ENCODE assay signal across 13 mouse cellular contexts in the genomic region with DNA sequence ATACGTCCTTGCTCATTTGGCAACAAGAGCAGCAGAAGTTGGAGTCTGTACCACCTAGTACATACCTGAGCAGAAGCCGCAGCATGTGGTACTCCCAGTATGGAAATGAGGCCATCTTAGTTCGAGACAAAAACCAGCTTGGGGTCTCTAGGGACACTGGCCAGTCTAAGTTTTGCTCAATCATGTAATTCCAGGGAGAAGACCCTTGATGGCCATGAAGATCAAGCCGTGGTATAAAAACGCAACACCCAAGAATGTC. TPM values are rescaled to one million over a fixed set of nuclear protein-coding genes. Genes with fewer than 3 reads are reported as not detected.
DNase-seq lines count a peak whose midpoint lies in the region; ATAC-seq and TF ChIP-seq lines count a peak whose summit lies in the region.
"Had no signal": no experiment of that assay in that cellular context is flagged by ENCODE, and none has a peak within 500 bp of the region (broad histone marks: within the 10 kb centered on the region; RNA-seq: fewer than 3 reads in every experiment).

No protein-coding gene starts in this region.

- TF ChIP-seq EP300 in lung, postnatal 0 days (IDR thresholded peaks at IDR 0.05), result no peak

- H3K4me3 ChIP-seq in kidney, embryonic 16.5 days (ENCODE audit: low read length), result peak overlapping the region; percentile 65
- no peak overlapping the region for H3K4me3 ChIP-seq in kidney, adult 2 months (ENCODE audit: insufficient read depth, low read depth, low read length)
- peak overlapping the region; percentile 66 for H3K4me3 ChIP-seq in embryonic facial prominence, embryonic 13.5 days
- H3K4me3 ChIP-seq in hindbrain, embryonic 11.5 days (ENCODE audit: low read depth, low read length), result 0 out of 2 replicates have a peak overlapping the region, but pooled peaks have one; percentile 64
- H3K4me3 ChIP-seq in midbrain, embryonic 15.5 days, result peak overlapping the region; percentile 53
- H3K4me3 ChIP-seq in lung, postnatal 0 days (ENCODE audit: low read depth, low read length), result no peak overlapping the region

- H3K9me3 ChIP-seq in kidney, embryonic 16.5 days (ENCODE audit: low read length), result no peaks in the 10 kb centered on the region
- no peaks in the 10 kb centered on the region for H3K9me3 ChIP-seq in embryonic facial prominence, embryonic 13.5 days
- no peaks in the 10 kb centered on the region for H3K9me3 ChIP-seq in hindbrain, embryonic 11.5 days (ENCODE audit: control insufficient read depth, low read length)
- no peaks in the 10 kb centered on the region for H3K9me3 ChIP-seq in midbrain, embryonic 15.5 days
- no peaks in the 10 kb centered on the region for H3K9me3 ChIP-seq in lung, postnatal 0 days (ENCODE audit: low read length)
- H3K9me3 ChIP-seq: megakaryocyte, embryonic 14.5 days had no signal

- no peak for ATAC-seq in kidney, embryonic 16.5 days (ENCODE audit: low FRiP score, low TSS enrichment)
- no peak for ATAC-seq in embryonic facial prominence, embryonic 13.5 days (ENCODE audit: insufficient number of reproducible peaks, insufficient read depth, low FRiP score, low TSS enrichment, low read depth)
- no peak for ATAC-seq in hindbrain, embryonic 11.5 days (ENCODE audit: low FRiP score)
- no peak for ATAC-seq in midbrain, embryonic 15.5 days (replicated peaks)
- no peak for ATAC-seq in monocyte, adult 5-6 weeks (replicated peaks; ENCODE audit: insufficient number of reproducible peaks, low FRiP score, low TSS enrichment, poor library complexity, severe bottlenecking)
- no peak for ATAC-seq in lung, postnatal 0 days

- no peak for TF ChIP-seq CTCF in kidney, adult 2 months (conservative IDR thresholded peaks at IDR 0.05; ENCODE audit: insufficient read depth, insufficient read length, low read depth, low read length)
- no peak for TF ChIP-seq CTCF in lung, postnatal 0 days (IDR thresholded peaks at IDR 0.05)

- H3K9ac ChIP-seq in kidney, embryonic 16.5 days (replicated peaks; ENCODE audit: low read length), result no peak overlapping the region
- H3K9ac ChIP-seq in embryonic facial prominence, embryonic 13.5 days, result peak overlapping the region; percentile 79
- no peak overlapping the region for H3K9ac ChIP-seq in hindbrain, embryonic 11.5 days (ENCODE audit: low read depth, low read length)
- 0 out of 2 replicates have a peak overlapping the region, but pooled peaks have one; percentile 75 for H3K9ac ChIP-seq in midbrain, embryonic 15.5 days
- H3K9ac ChIP-seq in lung, postnatal 0 days (replicated peaks; ENCODE audit: low read depth), result no peak overlapping the region

- no peak for TF ChIP-seq POLR2A in kidney, adult 2 months (IDR thresholded peaks at IDR 0.05; ENCODE audit: low read depth, low read length)

- no peak for DNase-seq in kidney, adult 2 months
- DNase-seq in hindbrain, embryonic 11.5 days (ENCODE audit: low spot score), result no peak
- no peak for DNase-seq in right cerebral cortex, postnatal 4 days
- DNase-seq in lung, postnatal 0 days (ENCODE audit: low spot score), result no peak
- DNase-seq: adrenal gland, adult 8-10 months; cerebellum, postnatal 25 days; layer of hippocampus, postnatal 36 days; thymus, postnatal 4 days had no signal

- H3K27ac ChIP-seq in kidney, embryonic 16.5 days (ENCODE audit: low read length), result no peak overlapping the region
- H3K27ac ChIP-seq in kidney, adult 2 months (ENCODE audit: insufficient read depth, low read depth, low read length), result no peak overlapping the region
- no peak overlapping the region for H3K27ac ChIP-seq in embryonic facial prominence, embryonic 13.5 days
- H3K27ac ChIP-seq in hindbrain, embryonic 11.5 days (ENCODE audit: low read depth, low read length), result no peak overlapping the region
- H3K27ac ChIP-seq in midbrain, embryonic 15.5 days, result no peak overlapping the region
- H3K27ac ChIP-seq in lung, postnatal 0 days (ENCODE audit: low read length), result no peak overlapping the region

- H3K4me1 ChIP-seq in kidney, embryonic 16.5 days (ENCODE audit: insufficient read depth, low read length), result peaks cover 6% of the 10 kb centered on the region
- peaks cover 4% of the 10 kb centered on the region; the same call in 1 of the 2 replicates for H3K4me1 ChIP-seq in kidney, adult 2 months (ENCODE audit: control insufficient read depth, insufficient read depth, low read length)
- H3K4me1 ChIP-seq in embryonic facial prominence, embryonic 13.5 days, result peaks cover 17% of the 10 kb centered on the region
- H3K4me1 ChIP-seq in hindbrain, embryonic 11.5 days (replicated peaks; ENCODE audit: control insufficient read depth, insufficient read depth, low read length), result peaks cover 2% of the 10 kb centered on the region; the same call in 1 of the 2 replicates
- H3K4me1 ChIP-seq in midbrain, embryonic 15.5 days, result peaks cover 15% of the 10 kb centered on the region
- H3K4me1 ChIP-seq in lung, postnatal 0 days (ENCODE audit: insufficient read depth, low read depth, low read length), result no peaks in the 10 kb centered on the region

- peak overlapping the region; percentile 77 for H3K4me2 ChIP-seq in kidney, embryonic 16.5 days (replicated peaks; ENCODE audit: low read depth, low read length)
- H3K4me2 ChIP-seq in embryonic facial prominence, embryonic 13.5 days, result peak overlapping the region; percentile 81
- H3K4me2 ChIP-seq in hindbrain, embryonic 11.5 days (replicated peaks; ENCODE audit: low read depth, low read length), result peak overlapping the region; percentile 86; the same call in 1 of the 2 replicates
- peak overlapping the region; percentile 66 for H3K4me2 ChIP-seq in midbrain, embryonic 15.5 days
- H3K4me2 ChIP-seq in lung, postnatal 0 days (replicated peaks; ENCODE audit: low read depth, low read length), result no peak overlapping the region

- no peaks in the 10 kb centered on the region for H3K27me3 ChIP-seq in kidney, embryonic 16.5 days (ENCODE audit: insufficient read depth, low read length)
- no peaks in the 10 kb centered on the region for H3K27me3 ChIP-seq in kidney, adult 2 months (replicated peaks; ENCODE audit: control insufficient read depth, insufficient read depth, low read length)
- no peaks in the 10 kb centered on the region for H3K27me3 ChIP-seq in embryonic facial prominence, embryonic 13.5 days
- no peaks in the 10 kb centered on the region for H3K27me3 ChIP-seq in hindbrain, embryonic 11.5 days (ENCODE audit: control insufficient read depth, insufficient read depth, low read length)
- H3K27me3 ChIP-seq in midbrain, embryonic 15.5 days (replicated peaks), result no peaks in the 10 kb centered on the region
- H3K27me3 ChIP-seq in lung, postnatal 0 days (replicated peaks; ENCODE audit: insufficient read depth, low read length), result no peaks in the 10 kb centered on the region
- H3K27me3 ChIP-seq: megakaryocyte, embryonic 14.5 days had no signal

- 72% methylated on average over 5 of the region's 5 CpGs for WGBS in kidney, embryonic 16.5 days
- WGBS in kidney, adult 2 months, result 75% methylated on average over 5 of the region's 5 CpGs
- WGBS in embryonic facial prominence, embryonic 13.5 days, result 81% methylated on average over 5 of the region's 5 CpGs
- WGBS in hindbrain, embryonic 11.5 days, result 78% methylated on average over 5 of the region's 5 CpGs
- WGBS in midbrain, embryonic 15.5 days, result 72% methylated on average over 5 of the region's 5 CpGs
- 77% methylated on average over 5 of the region's 5 CpGs for WGBS in lung, postnatal 0 days

- peaks cover 38% of the 10 kb centered on the region for H3K36me3 ChIP-seq in kidney, embryonic 16.5 days (ENCODE audit: insufficient read depth, low read length)
- no peaks in the 10 kb centered on the region for H3K36me3 ChIP-seq in kidney, adult 2 months (ENCODE audit: control insufficient read depth, insufficient read depth, low read length)
- H3K36me3 ChIP-seq in embryonic facial prominence, embryonic 13.5 days, result peaks cover 44% of the 10 kb centered on the region
- H3K36me3 ChIP-seq in hindbrain, embryonic 11.5 days (ENCODE audit: control insufficient read depth, insufficient read depth, low read length), result no peaks in the 10 kb centered on the region
- H3K36me3 ChIP-seq in midbrain, embryonic 15.5 days (replicated peaks), result peaks cover 23% of the 10 kb centered on the region
- H3K36me3 ChIP-seq in lung, postnatal 0 days (ENCODE audit: insufficient read depth, low read length), result peaks cover 15% of the 10 kb centered on the region; the same call in 1 of the 2 replicates

RNA-seq across cellular contexts. Expression of a gene that starts 1.3 kb away (rescaled TPM):
- polyA plus RNA-seq in kidney, embryonic 16.5 days (2015; fragmentation: Nextera tagmentation; extraction: Ambion mirVana), result 13.1 and 13.7 TPM in 2 replicates
- polyA plus RNA-seq in kidney, adult 2 months (2012; rRNA removed), result 11.6 and 15.1 TPM in 2 replicates
- polyA plus RNA-seq in embryonic facial prominence, embryonic 13.5 days (2015; fragmentation: Nextera tagmentation; extraction: Ambion mirVana), result 15.4 and 15.7 TPM in 2 replicates
- 15.0 and 17.3 TPM in 2 replicates for polyA plus RNA-seq in hindbrain, embryonic 11.5 days (2014; fragmentation: Nextera tagmentation; extraction: Ambion mirVana)
- 42.7 and 44.5 TPM in 2 replicates for polyA plus RNA-seq in midbrain, embryonic 15.5 days (2015; fragmentation: Nextera tagmentation; extraction: Ambion mirVana)
- total RNA-seq in monocyte, adult 5-6 weeks (2017), result 2.2 TPM in 1 of 3 replicates, not detected in the others
- polyA plus RNA-seq in lung, postnatal 0 days (2015; fragmentation: Nextera tagmentation; extraction: Ambion mirVana), result 3.4 and 3.8 TPM in 2 replicates

RNA-seq across cellular contexts. Expression of a gene that starts 16.5 kb away (rescaled TPM):
- polyA plus RNA-seq in kidney, embryonic 16.5 days (2015; fragmentation: Nextera tagmentation; extraction: Ambion mirVana), result 7.1 TPM in 2 replicates
- polyA plus RNA-seq in kidney, adult 2 months (2012; rRNA removed), result 28.1 and 30.3 TPM in 2 replicates
- polyA plus RNA-seq in embryonic facial prominence, embryonic 13.5 days (2015; fragmentation: Nextera tagmentation; extraction: Ambion mirVana), result 5.2 and 5.4 TPM in 2 replicates
- 12.9 and 14.9 TPM in 2 replicates for polyA plus RNA-seq in hindbrain, embryonic 11.5 days (2014; fragmentation: Nextera tagmentation; extraction: Ambion mirVana)
- polyA plus RNA-seq in midbrain, embryonic 15.5 days (2015; fragmentation: Nextera tagmentation; extraction: Ambion mirVana), result 13.9 and 15.7 TPM in 2 replicates
- 17.7 to 18.3 TPM (median 18.0 TPM) in 3 replicates for total RNA-seq in monocyte, adult 5-6 weeks (2017)
- 11.8 and 12.1 TPM in 2 replicates for polyA plus RNA-seq in lung, postnatal 0 days (2015; fragmentation: Nextera tagmentation; extraction: Ambion mirVana)

Comparison
In these comparisons a context has a peak if more than half of its experiments do, and no peak if none do; other contexts are left out.
1. H3K4me3 ChIP-seq: peak in kidney, embryonic 16.5 days (single experiment), embryonic facial prominence, embryonic 13.5 days (single experiment), hindbrain, embryonic 11.5 days (single experiment) and midbrain, embryonic 15.5 days (single experiment); none in kidney, adult 2 months (single experiment) and lung, postnatal 0 days (single experiment).
2. H3K9ac ChIP-seq: peak in embryonic facial prominence, embryonic 13.5 days (single experiment) and midbrain, embryonic 15.5 days (single experiment); none in kidney, embryonic 16.5 days (single experiment), hindbrain, embryonic 11.5 days (single experiment) and lung, postnatal 0 days (single experiment).